Mouse (Mus musculus) spleen, postnatal 14 days (tissue): ENCODE measurements around the gene Plin5.

Experiments
- DNase-seq, 2 experiments: peaks; one replicate each; pipeline ENCODE4 v3.0.0; 2021 to 2022; ENCODE audit warnings: low spot score in 2 of 2

The Plin5 gene

DNA sequence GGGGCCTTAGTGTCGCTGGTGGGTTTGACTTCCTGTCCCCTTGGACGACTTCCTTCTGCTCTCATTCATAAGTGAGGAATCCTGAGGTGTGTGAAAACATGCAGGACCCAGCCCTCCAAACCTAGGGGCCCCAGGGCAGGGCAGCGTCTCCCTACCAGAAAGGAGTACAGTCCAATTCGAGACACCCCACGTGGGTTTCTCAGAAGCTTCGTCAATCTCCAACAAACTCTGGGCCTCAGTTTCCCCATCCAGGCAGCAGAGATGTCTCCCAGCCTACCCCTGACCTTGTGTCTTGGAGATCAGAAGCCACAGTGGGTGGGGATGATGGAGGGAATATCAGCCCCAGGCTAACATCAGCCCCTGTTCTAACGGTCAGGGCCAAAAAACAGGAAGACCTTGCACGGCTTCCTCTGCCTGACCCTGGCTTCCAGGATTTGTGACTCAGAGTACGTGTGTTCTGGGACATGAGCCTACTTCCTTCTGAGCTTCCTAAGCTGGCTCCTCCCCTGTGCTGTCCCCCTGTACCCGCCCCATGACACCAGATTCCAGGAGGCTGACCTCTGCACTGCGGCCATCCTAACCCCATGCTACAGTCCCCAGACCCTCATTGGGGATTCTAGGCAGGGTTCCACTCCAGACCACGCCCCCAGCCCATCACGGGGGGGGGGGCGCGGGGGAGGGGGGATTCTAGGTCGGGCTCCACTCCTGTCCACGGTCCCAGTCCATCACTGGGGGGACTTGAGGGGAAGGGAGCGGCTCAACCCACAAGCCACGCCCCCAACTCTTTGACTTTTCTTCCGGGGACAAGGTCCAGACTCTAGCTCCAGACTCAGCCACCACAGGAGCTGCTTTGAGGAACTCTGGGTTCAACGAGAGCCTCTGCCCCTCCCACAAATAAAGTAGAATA is 16.3 kb upstream of the Plin5 start:
- no peak for DNase-seq

DNA sequence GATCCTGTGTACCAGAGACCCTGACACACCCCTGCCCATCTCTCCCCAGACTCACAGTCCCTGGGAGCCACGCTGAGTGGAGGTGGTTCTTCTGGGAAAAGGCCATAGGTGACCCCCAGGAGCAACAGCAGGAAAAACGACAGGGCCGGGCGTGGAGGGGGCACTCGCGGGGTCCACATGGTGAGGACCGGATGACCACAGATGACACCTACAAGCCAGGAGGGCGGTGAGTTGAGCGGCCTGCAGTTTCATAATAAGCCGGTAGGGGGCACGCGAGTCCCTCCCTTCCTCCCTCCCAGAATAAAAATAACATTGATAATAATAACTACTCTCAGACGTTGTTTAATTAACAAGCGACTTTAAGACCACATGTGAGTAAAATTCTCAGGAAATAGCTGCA is 15.3 kb upstream of the Plin5 start:
- DNase-seq = peak; percentile 50 to 65

- DNase-seq = peak; percentile 44 to 72
Observed at GRCm38 (mm10) chr17:56131814-56132213, 14.4 kb upstream of the Plin5 start.

- no peak for DNase-seq
Observed at GRCm38 (mm10) chr17:56131136-56131535, 13.7 kb upstream of the Plin5 start.

DNA sequence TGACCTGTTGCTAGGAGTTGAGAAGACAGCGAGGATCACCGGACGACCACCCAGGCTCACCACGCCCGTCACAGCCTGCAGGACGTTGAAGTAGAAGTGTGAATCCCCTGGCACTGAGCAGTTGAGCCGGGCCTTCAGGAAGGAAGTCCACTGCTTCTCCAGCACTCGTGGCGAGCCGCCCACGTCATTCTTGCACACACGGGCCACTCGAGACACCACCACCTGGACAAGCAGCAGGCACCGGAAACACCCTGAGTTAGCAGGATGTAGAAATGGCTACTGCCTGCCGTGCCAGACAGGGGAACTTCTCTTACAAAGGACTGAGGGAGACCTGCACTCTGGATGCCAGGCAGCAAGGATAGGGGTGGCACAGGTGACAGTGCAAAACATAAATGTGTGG is 10.8 kb upstream of the Plin5 start:
- DNase-seq = no peak

- no peak for DNase-seq
Observed at GRCm38 (mm10) chr17:56126175-56126574, 8.8 kb upstream of the Plin5 start.

GRCm38 (mm10) chr17:56125276-56125630 is 7.9 kb upstream of the Plin5 start:
- DNase-seq = no peak

GRCm38 (mm10) chr17:56124377-56125275 is 7.2 kb upstream of the Plin5 start:
- no peak for DNase-seq

DNA sequence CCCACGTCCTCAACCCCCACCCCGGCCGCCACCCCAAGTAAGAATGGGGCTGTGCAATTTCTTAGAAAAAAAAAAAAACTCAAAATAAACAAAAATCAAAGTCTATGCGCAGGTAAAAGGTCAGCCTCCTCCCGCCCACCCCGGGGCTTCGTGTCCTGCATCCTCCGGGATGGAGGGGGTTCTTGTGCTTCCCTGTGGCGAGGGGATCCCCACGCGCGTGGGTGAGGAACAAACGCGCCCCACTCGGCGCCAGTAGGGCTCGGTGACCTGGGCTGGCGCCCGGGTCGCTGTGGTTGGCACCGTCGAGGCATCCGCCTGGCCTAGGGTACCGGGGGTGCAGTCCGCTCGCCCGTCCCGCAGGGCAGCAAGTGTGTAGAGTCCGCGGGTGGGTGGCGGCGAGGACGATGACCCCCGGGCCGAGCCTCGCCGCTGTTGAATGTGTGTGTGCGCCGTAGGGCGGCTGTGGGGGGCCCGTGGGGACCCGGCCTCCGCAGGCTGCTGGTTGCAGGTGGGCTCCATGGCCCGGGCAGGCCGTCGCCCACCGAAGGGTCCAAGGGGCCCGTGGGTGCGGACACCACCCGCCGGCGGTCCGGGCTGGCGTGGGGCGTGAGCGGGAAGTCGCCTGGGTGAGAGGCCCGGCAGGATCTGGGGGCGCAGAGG is 6.4 kb upstream of the Plin5 start:
- DNase-seq = no peak

DNA sequence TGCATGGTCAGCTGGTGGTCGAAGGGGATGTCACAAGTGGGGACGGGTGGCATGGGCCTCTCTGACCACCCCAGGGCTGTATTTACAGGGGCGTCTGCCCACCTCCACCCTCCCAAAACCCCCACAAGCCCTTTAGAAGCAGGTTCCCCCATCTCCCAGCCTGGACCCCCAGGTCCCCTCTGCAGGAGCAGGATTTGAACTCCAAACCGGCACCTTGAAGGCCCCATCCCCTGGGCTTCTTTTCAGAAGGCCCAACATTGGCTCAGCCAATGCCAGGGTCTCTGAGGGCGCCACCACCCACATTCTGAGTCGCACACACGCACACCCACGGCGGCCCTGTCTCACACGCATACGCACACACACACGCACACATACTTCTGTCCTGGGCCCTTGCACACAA is 5.8 kb upstream of the Plin5 start:
- DNase-seq = no peak

GRCm38 (mm10) chr17:56121826-56122225 is 4.4 kb upstream of the Plin5 start, which contains the start of gene Lrg1:
Gene Lrg1, minus strand, starts transcription at chr17:56122001.
- DNase-seq = no peak

DNA sequence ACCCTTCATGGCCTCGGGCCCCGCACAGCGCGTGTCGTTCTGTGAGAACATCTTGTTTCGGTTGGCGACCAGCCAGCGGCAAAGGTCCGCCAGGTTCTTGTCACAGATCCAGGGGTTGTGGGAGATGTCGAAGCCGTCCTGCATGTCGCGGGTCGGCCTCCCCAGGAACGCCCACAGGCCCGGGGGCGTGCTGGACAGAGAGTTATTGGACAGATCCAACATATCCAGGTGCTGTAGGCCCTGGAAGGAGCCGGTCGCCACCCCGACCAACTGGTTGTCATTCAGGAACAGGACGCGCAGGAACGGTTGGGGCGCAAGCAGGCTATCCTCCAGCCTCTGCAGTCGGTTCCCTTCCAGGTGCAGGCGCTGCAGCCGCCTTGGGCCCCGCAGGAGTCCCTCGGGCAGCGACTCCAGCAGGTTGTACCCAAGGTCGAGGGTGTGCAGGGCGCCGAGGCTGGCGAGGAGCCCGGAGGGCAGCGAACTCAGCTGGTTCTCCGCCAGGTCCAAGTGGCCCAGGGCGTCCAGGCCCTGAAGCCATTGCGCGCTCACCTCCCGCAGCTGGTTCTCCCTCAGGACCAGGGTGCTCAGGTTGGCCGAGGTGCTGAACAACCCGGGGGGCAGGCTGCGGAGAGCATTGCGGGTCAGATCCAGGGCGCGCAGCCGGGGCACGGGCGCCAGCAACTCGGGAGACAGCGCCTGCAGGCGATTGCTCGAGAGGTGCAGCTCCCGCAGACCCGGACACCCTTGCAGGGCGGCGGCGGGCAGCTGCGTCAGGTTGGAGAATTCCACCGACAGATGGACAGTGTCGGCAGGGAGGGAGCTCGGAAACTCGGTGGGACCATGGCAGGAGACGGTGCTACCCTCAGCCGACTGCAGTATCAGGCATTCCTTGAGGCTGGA is 2.8 kb upstream of the Plin5 start:
- no peak for DNase-seq

- DNase-seq = no peak
Observed at GRCm38 (mm10) chr17:56119431-56119830, 2.0 kb upstream of the Plin5 start.

GRCm38 (mm10) chr17:56116193-56116592 is 1.2 kb downstream of the Plin5 start:
- DNase-seq = no peak

- DNase-seq = no peak
Observed at GRCm38 (mm10) chr17:56112743-56113142, 4.7 kb downstream of the Plin5 start.

- peak in 1 of 2 experiments; percentile 50 for DNase-seq
Observed at GRCm38 (mm10) chr17:56111864-56112263, 5.5 kb downstream of the Plin5 start.

DNA sequence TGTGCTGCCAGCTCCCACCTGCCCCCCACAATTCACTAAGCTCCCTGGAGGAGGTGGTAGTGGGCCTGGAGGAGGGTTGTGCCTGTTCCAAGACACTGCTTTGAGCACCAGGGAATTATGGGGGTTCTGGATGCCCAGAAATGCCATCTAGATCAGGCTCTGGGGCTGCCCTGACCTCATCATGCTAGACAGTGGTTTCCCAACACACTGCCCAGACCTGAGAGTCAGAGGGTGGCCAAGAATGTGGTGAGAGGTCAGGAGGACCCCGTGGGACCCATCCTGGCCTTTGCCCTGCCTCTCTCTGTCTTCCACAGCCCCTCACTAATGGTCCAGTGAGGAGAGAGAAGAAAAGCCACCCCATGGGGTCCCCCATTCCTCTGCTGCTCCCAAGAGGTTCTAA is 6.4 kb downstream of the Plin5 start:
- no peak for DNase-seq

GRCm38 (mm10) chr17:56110571-56110970 is 6.8 kb downstream of the Plin5 start:
- no peak for DNase-seq

DNA sequence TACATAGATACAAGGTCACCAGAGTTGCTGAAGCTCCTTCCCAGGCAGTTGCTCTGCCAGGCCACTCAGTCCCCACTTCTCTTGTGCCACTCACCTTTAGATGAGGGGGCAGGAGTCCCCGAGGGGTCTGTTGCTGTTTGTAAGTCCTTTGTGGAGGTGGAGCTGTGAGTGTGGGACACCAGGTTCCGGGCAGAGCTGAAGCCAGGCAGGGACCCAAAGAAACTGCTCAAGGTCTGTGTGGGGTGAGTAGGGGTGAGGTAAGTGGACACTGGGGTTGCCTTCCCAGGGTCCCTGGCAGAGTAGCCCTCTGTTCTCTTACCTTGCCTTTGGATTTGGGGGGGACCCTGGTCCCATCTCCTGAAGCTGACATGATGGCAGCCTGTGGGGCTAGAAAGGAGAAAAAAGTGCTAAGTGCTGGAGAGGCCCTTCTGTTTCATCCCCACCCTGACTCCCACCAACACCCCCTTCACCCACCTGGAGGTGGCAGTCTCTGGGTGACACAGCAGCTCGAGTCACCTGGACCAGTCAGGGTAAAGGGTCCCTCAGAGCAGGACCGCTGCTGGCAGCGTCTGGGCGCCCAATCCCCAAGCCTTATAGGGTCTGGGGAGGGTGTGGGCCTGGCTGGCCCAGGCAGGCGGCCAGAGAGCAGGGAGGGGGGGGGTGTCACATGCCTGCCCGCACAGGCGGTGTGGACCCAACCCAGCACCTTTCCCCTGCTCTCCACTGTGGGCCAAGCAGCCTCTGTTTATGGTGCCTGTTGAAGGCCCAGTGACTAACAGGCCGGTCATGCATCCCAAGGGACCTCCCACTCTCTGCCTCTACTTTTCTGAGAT is 8.0 kb downstream of the Plin5 start, which contains the start of gene Plin4:
TSS of gene Plin4 (minus strand) at position 585 of the 833 bp plus-strand sequence.
- DNase-seq = no peak
